Mouse (Mus musculus): ENCODE results near the gene Olfr1510. TPM values are rescaled to one million over a fixed set of nuclear protein-coding genes. Genes with fewer than 3 reads are reported as not detected.

The Olfr1510 gene
- polyA plus RNA-seq, 1 experiment from 2014 or later, result not detected

Other genes starting within 250 kb of the Olfr1510 start
- gene Supt16, start 217.0 kb downstream of the Olfr1510 start, polyA plus RNA-seq (2016; fragmentation: Nextera tagmentation; extraction: Ambion mirVana), result 86.9 and 95.5 TPM in 2 replicates
- gene Chd8, start 156.6 kb downstream of the Olfr1510 start, polyA plus RNA-seq (2016; fragmentation: Nextera tagmentation; extraction: Ambion mirVana), result 57.8 and 65.9 TPM in 2 replicates
- gene Tox4, start 135.2 kb downstream of the Olfr1510 start, polyA plus RNA-seq (2016; fragmentation: Nextera tagmentation; extraction: Ambion mirVana), result 52.4 and 58.5 TPM in 2 replicates
- gene Rab2b, start 134.8 kb downstream of the Olfr1510 start, polyA plus RNA-seq (2016; fragmentation: Nextera tagmentation; extraction: Ambion mirVana), result 30.6 and 35.2 TPM in 2 replicates
- gene Mettl3, start 109.2 kb downstream of the Olfr1510 start, polyA plus RNA-seq (2016; fragmentation: Nextera tagmentation; extraction: Ambion mirVana), result 54.8 and 56.4 TPM in 2 replicates
- 66.2 and 72.4 TPM in 2 replicates for gene Sall2, start 85.6 kb downstream of the Olfr1510 start, polyA plus RNA-seq (2016; fragmentation: Nextera tagmentation; extraction: Ambion mirVana)
- gene Olfr1513, start 58.0 kb downstream of the Olfr1510 start, polyA plus RNA-seq (2016; fragmentation: Nextera tagmentation; extraction: Ambion mirVana), result not detected in 2 replicates
- gene Olfr1512, start 35.2 kb downstream of the Olfr1510 start, polyA plus RNA-seq (2016; fragmentation: Nextera tagmentation; extraction: Ambion mirVana), result 0.14 TPM in 1 of 2 replicates, not detected in the other
- not detected in 2 replicates for gene Olfr1511, start 17.0 kb downstream of the Olfr1510 start, polyA plus RNA-seq (2016; fragmentation: Nextera tagmentation; extraction: Ambion mirVana)
- gene Olfr1509, start 28.6 kb upstream of the Olfr1510 start, polyA plus RNA-seq (2016; fragmentation: Nextera tagmentation; extraction: Ambion mirVana), result not detected in 2 replicates
- not detected in 2 replicates for gene Olfr1508, start 53.1 kb upstream of the Olfr1510 start, polyA plus RNA-seq (2016; fragmentation: Nextera tagmentation; extraction: Ambion mirVana)
- not detected in 2 replicates for gene Olfr1507, start 81.4 kb upstream of the Olfr1510 start, polyA plus RNA-seq (2016; fragmentation: Nextera tagmentation; extraction: Ambion mirVana)

Data from forebrain, embryonic 12.5 days (tissue).